Mouse (Mus musculus) embryonic fibroblast, embryonic 13.5 days (primary cell): ENCODE data around the gene Trp63.

Source experiments
- CTCF ChIP-seq: IDR thresholded peaks from 2 replicates; pipeline ENCODE4 v1.5.1; 2011; ENCODE audit warnings: mild to moderate bottlenecking, control low read depth, low read length, moderate library complexity, borderline replicate concordance; ENCODE audit not compliant: insufficient read depth
- POLR2A ChIP-seq: IDR thresholded peaks from 2 replicates; pipeline ENCODE4 v1.6.1; 2011; ENCODE audit warnings: low read depth, mild to moderate bottlenecking, control low read depth, low read length, moderate library complexity

DNA sequence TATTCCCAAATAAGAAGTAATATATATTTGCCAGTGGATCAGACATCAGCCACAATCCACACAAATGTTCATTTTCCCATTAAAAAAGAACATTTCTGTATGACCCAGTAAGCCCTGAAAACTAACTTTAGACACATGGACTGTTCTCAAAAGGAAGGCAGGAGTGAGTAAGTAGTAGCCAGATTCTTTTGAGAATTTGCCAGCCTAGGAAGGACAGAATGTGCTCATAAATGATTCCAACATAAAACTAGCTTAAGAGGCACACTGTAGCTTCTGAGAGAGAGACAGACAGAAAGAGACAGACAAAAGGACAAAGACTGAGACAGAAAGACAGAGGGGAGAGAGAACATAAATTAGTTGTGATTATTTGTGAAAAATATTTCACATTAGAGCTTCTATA lies 123.6 kb downstream of the Trp63 start:
- TF ChIP-seq CTCF (no peak), POLR2A (no peak)
